Mouse (Mus musculus): ENCODE results near the gene Ehd2. TPM values are rescaled to one million over a fixed set of nuclear protein-coding genes. Genes with fewer than 3 reads are reported as not detected.

Gene Ehd2
- total RNA-seq, 4 experiments from 2014 or later = 6.3 to 10.3 (median 8.7) TPM

- DNase-seq (ENCODE audit: low spot score in 2 of 2) = no peak
Observed at GRCm38 (mm10) chr7:15914252-15914651, 53.1 kb downstream of the Ehd2 start.

- DNase-seq (ENCODE audit: low spot score in 2 of 2) = peak in 1 of 2 experiments; percentile 63
Observed at GRCm38 (mm10) chr7:15912183-15912582, 55.2 kb downstream of the Ehd2 start.

GRCm38 (mm10) chr7:15910521-15910920 lies 56.8 kb downstream of the Ehd2 start:
- DNase-seq (ENCODE audit: low spot score in 2 of 2) = no peak

- no peak for DNase-seq (ENCODE audit: low spot score in 2 of 2)
Observed at GRCm38 (mm10) chr7:15907971-15908590, 59.3 kb downstream of the Ehd2 start.

GRCm38 (mm10) chr7:15906602-15907001 lies 60.8 kb downstream of the Ehd2 start:
- no peak for DNase-seq (ENCODE audit: low spot score in 2 of 2)

- no peak for DNase-seq (ENCODE audit: low spot score in 2 of 2)
Observed at GRCm38 (mm10) chr7:15905861-15906260, 61.5 kb downstream of the Ehd2 start.

GRCm38 (mm10) chr7:15901366-15902048 lies 65.9 kb downstream of the Ehd2 start:
- no peak for DNase-seq (ENCODE audit: low spot score in 2 of 2)

Other genes with a start within 250 kb of the Ehd2 start
- not detected for gene Obox5, start 217.4 kb downstream of the Ehd2 start, total RNA-seq (2022)
- not detected for gene Obox6, start 127.9 kb downstream of the Ehd2 start, total RNA-seq (2022)
- gene Crx, start 87.6 kb downstream of the Ehd2 start, total RNA-seq (2022) = not detected
- gene Crxos, start 85.0 kb downstream of the Ehd2 start, total RNA-seq (2022) = under 1 TPM in 1 of 4 experiments, not detected in 3; 0.23 TPM
- 1,000 to 10,000 TPM; 1,057 to 1,355 (median 1,220) TPM for gene Selenow, start 45.2 kb downstream of the Ehd2 start, total RNA-seq (2022)
- gene Nop53, start 21.5 kb downstream of the Ehd2 start, total RNA-seq (2022) = 100 to 1,000 TPM; 103 to 147 (median 122) TPM
- gene Bicra, start 80.4 kb upstream of the Ehd2 start, total RNA-seq (2022) = 10 to 100 TPM; 15.4 to 20.0 (median 17.2) TPM
- under 1 TPM; 0.67 to 0.98 (median 0.84) TPM for gene Zfp541, start 94.2 kb upstream of the Ehd2 start, total RNA-seq (2022)
- gene Napa, start 130.9 kb upstream of the Ehd2 start, total RNA-seq (2022) = 100 to 1,000 TPM; 289 to 306 (median 297) TPM
- gene Kptn, start 152.3 kb upstream of the Ehd2 start, total RNA-seq (2022) = 10 to 100 TPM; 35.4 to 47.0 (median 41.5) TPM
- gene Slc8a2, start 162.3 kb upstream of the Ehd2 start, total RNA-seq (2022) = 100 to 1,000 TPM; 237 to 262 (median 255) TPM
- gene Meis3, start 207.5 kb upstream of the Ehd2 start, total RNA-seq (2022) = 10 to 100 TPM; 36.4 to 42.8 (median 40.1) TPM